Mouse (Mus musculus) stomach, postnatal 0 days (tissue): ENCODE measurements around the gene Kif3a. TPM values are rescaled to one million over a fixed set of nuclear protein-coding genes. Genes with fewer than 3 reads are reported as not detected.

Experiments
- ATAC-seq: fragments of 200-750 bp; cut with Nextera tagmentation; 2 replicates; pipeline ENCODE4 v1.8.0; 2017; ENCODE audit not compliant: low FRiP score, low TSS enrichment
- DNase-seq: peaks from one replicate; pipeline ENCODE4 v3.0.0-alpha.2; 2016; ENCODE audit warnings: low spot score
- H3K27ac ChIP-seq: fragments of 300-500 bp; sonication (generic); replicated peaks from 2 replicates; pipeline ENCODE4 v1.5.1; 2014; ENCODE audit warnings: mild to moderate bottlenecking, control low read depth
- H3K27me3 ChIP-seq: fragments of 300-500 bp; sonication (generic); 2 replicates; pipeline ENCODE4 v1.6.1; 2014; ENCODE audit warnings: low read length; ENCODE audit not compliant: control insufficient read depth, insufficient read depth
- H3K36me3 ChIP-seq: fragments of 300-500 bp; sonication (generic); 2 replicates; pipeline ENCODE4 v1.6.1; 2014; ENCODE audit warnings: low read length, mixed read lengths; ENCODE audit not compliant: control insufficient read depth, insufficient read depth
- H3K4me1 ChIP-seq: fragments of 300-500 bp; sonication (generic); replicated peaks from 2 replicates; pipeline ENCODE4 v1.6.1; 2014; ENCODE audit warnings: antibody characterized with exemption; ENCODE audit not compliant: control insufficient read depth, insufficient read depth
- H3K4me2 ChIP-seq: fragments of 300-500 bp; sonication (generic); replicated peaks from 2 replicates; pipeline ENCODE4 v1.6.1; 2014; ENCODE audit warnings: low read depth, mild to moderate bottlenecking, control low read depth, moderate library complexity
- H3K4me3 ChIP-seq: fragments of 300-500 bp; sonication (generic); 2 replicates; pipeline ENCODE4 v1.5.1; 2014; ENCODE audit warnings: low read depth, low read length, control low read depth
- H3K9ac ChIP-seq: fragments of 300-500 bp; sonication (generic); 2 replicates; pipeline ENCODE4 v1.6.1; 2014; ENCODE audit warnings: mild to moderate bottlenecking, low read length, control low read depth, mixed read lengths
- H3K9me3 ChIP-seq: fragments of 300-500 bp; sonication (generic); 2 replicates; pipeline ENCODE4 v1.6.1; 2016; ENCODE audit warnings: low read length; ENCODE audit not compliant: control insufficient read depth
- CTCF ChIP-seq: IDR thresholded peaks from 2 replicates; pipeline ENCODE4 v1.5.1; 2016; ENCODE audit warnings: antibody characterized with exemption, low read depth, mild to moderate bottlenecking, moderate library complexity
- EP300 ChIP-seq: optimal IDR thresholded peaks from 2 replicates; pipeline ENCODE3; 2016; ENCODE audit warnings: antibody characterized with exemption
- WGBS: fragments of 180-500 bp; shearing (Covaris S2); extraction: QIAGEN DNeasy Blood & Tissue Kit; methylation state at CpG from one replicate; pipeline ENCODE4 v1.1.7; 2014; 5-methylcytosine and 5-hydroxymethylcytosine counted together
- polyA plus RNA-seq: library from polyadenylated mRNA; unstranded; fragments of >200 nt; fragmentation: Nextera tagmentation; extraction: Ambion mirVana; gene quantifications from 2 replicates; pipeline ENCODE4 v1.2.1, GENCODE M21; 2015

Gene Kif3a
- polyA plus RNA-seq: 22.1 and 25.3 TPM in 2 replicates

GRCm38 (mm10) chr11:53567224-53568014 is at the start of gene Kif3a:
Gene Kif3a (plus strand): TSS chr11:53567379.
- Histone ChIP-seq H3K4me1 (no peaks in the 10 kb centered on the region; the same call in 1 of the 2 replicates), H3K27ac (no peak within 1 kb of the TSS; the same call in 1 of the 2 replicates), H3K9ac (peak within 1 kb of the TSS; percentile 81), H3K4me3 (peak within 1 kb of the TSS; percentile 76), H3K9me3 (no peaks in the 10 kb centered on the region; the same call in 1 of the 2 replicates), H3K36me3 (no peaks in the 10 kb centered on the region), H3K4me2 (peak within 1 kb of the TSS; percentile 85), H3K27me3 (no peaks in the 10 kb centered on the region)
- DNase-seq (peak; percentile 96), ATAC-seq (peak; percentile 97)
- under 1% methylated on average over 66 of the region's 69 CpGs for WGBS
- TF ChIP-seq CTCF: no peak
- no peak for TF ChIP-seq EP300

- 59% methylated on average over 5 of the region's 5 CpGs for WGBS
- Histone ChIP-seq H3K27ac (no peak overlapping the region), H3K4me3 (no peak overlapping the region), H3K36me3 (no peaks in the 10 kb centered on the region), H3K4me2 (no peak overlapping the region; the same call in 1 of the 2 replicates), H3K9me3 (no peaks in the 10 kb centered on the region), H3K4me1 (no peaks in the 10 kb centered on the region), H3K27me3 (no peaks in the 10 kb centered on the region), H3K9ac (no peak overlapping the region)
- TF ChIP-seq EP300 (no peak), CTCF (no peak)
- DNase-seq (no peak), ATAC-seq (no peak)
Observed at GRCm38 (mm10) chr11:53518759-53519158, 48.4 kb upstream of the Kif3a start.

DNA sequence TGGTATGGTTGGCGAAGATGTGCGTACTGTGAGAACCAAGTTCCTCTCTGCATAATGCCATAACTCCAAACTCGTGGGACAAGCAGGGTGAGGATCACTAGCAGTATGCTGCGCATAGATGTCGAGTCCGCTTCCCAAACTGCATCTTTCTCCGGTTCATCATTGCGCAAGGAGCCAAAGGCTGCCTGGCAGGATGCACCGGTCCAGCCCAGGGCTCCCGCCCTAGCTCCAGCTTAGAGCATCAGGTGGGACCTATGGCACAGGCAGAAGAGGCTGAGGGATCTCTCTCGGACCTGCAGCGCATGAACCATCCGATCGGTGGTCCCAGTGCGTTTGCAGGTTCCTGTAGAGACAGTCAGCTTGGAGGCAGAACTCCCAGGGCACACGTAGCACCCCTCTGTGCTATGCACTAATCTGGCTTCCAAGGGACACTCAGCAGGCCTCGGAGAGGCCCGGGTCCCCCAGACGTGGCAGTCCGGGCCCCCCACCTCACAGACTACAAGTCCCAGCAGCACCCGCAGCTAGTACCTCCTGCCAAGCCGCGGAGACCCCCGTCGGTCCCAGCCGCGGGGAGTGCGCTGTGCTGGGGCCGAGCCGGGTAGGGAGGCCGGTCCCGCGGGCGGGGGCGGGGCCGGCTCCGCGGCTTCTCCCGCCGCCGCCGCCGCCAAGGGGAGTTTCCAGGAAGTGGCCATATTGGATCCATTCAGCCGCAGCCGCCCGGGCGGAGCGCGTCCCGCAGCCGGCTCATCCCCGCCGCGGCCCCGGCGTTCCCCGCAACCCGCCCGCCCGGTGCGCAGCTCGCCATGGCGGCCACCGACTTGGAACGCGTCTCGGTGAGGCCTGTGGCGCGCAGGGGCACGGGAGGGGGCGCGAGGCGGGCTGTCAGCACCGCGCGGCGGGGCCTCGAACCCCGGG is 47.7 kb upstream of the Kif3a start, which contains the start of gene Sept8:
TSS of gene Sept8 (plus strand) at position 51 of the 915 bp plus-strand sequence.
- H3K9ac ChIP-seq: peak within 1 kb of the TSS; percentile 86
- no peaks in the 10 kb centered on the region for H3K36me3 ChIP-seq
- no peaks in the 10 kb centered on the region for H3K27me3 ChIP-seq
- H3K4me3 ChIP-seq: peak within 1 kb of the TSS; percentile 78
- ATAC-seq (peak; percentile 78), DNase-seq (peak; percentile 80)
- no peaks in the 10 kb centered on the region for H3K9me3 ChIP-seq
- peak within 1 kb of the TSS; percentile 89 for H3K27ac ChIP-seq
- no peaks in the 10 kb centered on the region; the same call in 1 of the 2 replicates for H3K4me1 ChIP-seq
- TF ChIP-seq EP300 (no peak), CTCF (no peak)
- H3K4me2 ChIP-seq: peak within 1 kb of the TSS; percentile 87
- WGBS: 4% methylated on average over 78 of the region's 79 CpGs

- no peak for TF ChIP-seq EP300
- TF ChIP-seq CTCF: no peak
- Histone ChIP-seq H3K36me3 (no peaks in the 10 kb centered on the region), H3K27ac (peak overlapping the region; percentile 89), H3K9ac (peak overlapping the region; percentile 86), H3K4me2 (peak overlapping the region; percentile 87), H3K9me3 (no peaks in the 10 kb centered on the region), H3K27me3 (no peaks in the 10 kb centered on the region), H3K4me1 (no peaks in the 10 kb centered on the region; the same call in 1 of the 2 replicates), H3K4me3 (peak overlapping the region; percentile 78)
- peak; percentile 56 for DNase-seq
- peak; percentile 69 for ATAC-seq
- under 1% methylated on average over 24 of the region's 24 CpGs for WGBS
Observed at GRCm38 (mm10) chr11:53520122-53520978, 46.8 kb upstream of the Kif3a start.
